Mouse (Mus musculus): ENCODE results near the gene Olfr895. TPM values are rescaled to one million over a fixed set of nuclear protein-coding genes. Genes with fewer than 3 reads are reported as not detected.

The Olfr895 gene
- total RNA-seq (2023) = not detected

GRCm38 (mm10) chr9:38267551-38267950, at the start of gene Olfr895:
Gene Olfr895, plus strand, starts transcription at chr9:38267851.

GRCm38 (mm10) chr9:38252474-38252873, 15.2 kb upstream of the Olfr895 start, which contains the start of gene Olfr143:
Gene Olfr143, plus strand, starts transcription at chr9:38252774.

DNA sequence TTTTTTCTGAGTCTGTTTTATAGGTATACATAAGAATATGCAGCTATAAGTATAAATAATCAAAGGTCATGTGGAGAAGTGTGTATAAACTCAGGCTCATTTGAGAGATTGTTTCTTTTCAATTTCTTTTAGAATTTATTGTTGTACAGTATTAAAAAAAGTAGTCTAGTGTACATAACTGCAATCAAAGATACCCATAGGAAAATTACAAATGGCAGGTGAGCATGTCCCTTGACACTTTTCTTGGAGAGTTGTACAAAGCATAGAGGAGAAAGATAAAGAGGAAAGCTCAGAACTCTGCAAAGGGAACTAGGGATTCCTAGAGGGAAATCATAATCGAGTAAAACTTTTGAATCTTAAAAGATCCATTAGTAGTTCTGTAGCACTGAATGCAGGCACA, 23.2 kb downstream of the Olfr895 start, which contains the start of gene Olfr896-ps1:
Olfr896-ps1 (plus strand) TSS at position 301 of the 400 bp plus-strand sequence.

Other genes with a start within 250 kb of the Olfr895 start
- not detected for gene Olfr883, start 242.0 kb upstream of the Olfr895 start, total RNA-seq (2023)
- not detected for gene Olfr884, start 221.3 kb upstream of the Olfr895 start, total RNA-seq (2023)
- gene Olfr885, start 206.5 kb upstream of the Olfr895 start, total RNA-seq (2023) = not detected
- gene Olfr887, start 183.8 kb upstream of the Olfr895 start, total RNA-seq (2023) = not detected
- gene Olfr888, start 159.7 kb upstream of the Olfr895 start, total RNA-seq (2023) = not detected
- gene Olfr889, start 152.7 kb upstream of the Olfr895 start, total RNA-seq (2023) = not detected
- gene Olfr890, start 125.3 kb upstream of the Olfr895 start, total RNA-seq (2023) = not detected
- not detected for gene Olfr891, start 87.0 kb upstream of the Olfr895 start, total RNA-seq (2023)
- gene Olfr893, start 59.5 kb upstream of the Olfr895 start, total RNA-seq (2023) = not detected
- gene Olfr894, start 49.8 kb upstream of the Olfr895 start, total RNA-seq (2023) = not detected
- gene Olfr143, start 15.1 kb upstream of the Olfr895 start, total RNA-seq (2023) = not detected
- not detected for gene Olfr896-ps1, start 23.3 kb downstream of the Olfr895 start, total RNA-seq (2023)
- not detected for gene Olfr25, start 61.2 kb downstream of the Olfr895 start, total RNA-seq (2023)
- not detected for gene Olfr898, start 80.6 kb downstream of the Olfr895 start, total RNA-seq (2023)
- not detected for gene Olfr250, start 99.0 kb downstream of the Olfr895 start, total RNA-seq (2023)
- not detected for gene Olfr251, start 109.2 kb downstream of the Olfr895 start, total RNA-seq (2023)
- gene Olfr147, start 133.8 kb downstream of the Olfr895 start, total RNA-seq (2023) = not detected
- not detected for gene Olfr901, start 161.6 kb downstream of the Olfr895 start, total RNA-seq (2023)
- not detected for gene Olfr902, start 179.8 kb downstream of the Olfr895 start, total RNA-seq (2023)
- gene Olfr904, start 195.3 kb downstream of the Olfr895 start, total RNA-seq (2023) = not detected
- gene Olfr905, start 203.3 kb downstream of the Olfr895 start, total RNA-seq (2023) = not detected
- not detected for gene Olfr906, start 219.2 kb downstream of the Olfr895 start, total RNA-seq (2023)
- not detected for gene Olfr907, start 227.9 kb downstream of the Olfr895 start, total RNA-seq (2023)

All from T-cell, adult 66 days (primary cell).